Mouse (Mus musculus) myocyte (in vitro differentiated cells): ENCODE data around the gene Syt7. TPM values are rescaled to one million over a fixed set of nuclear protein-coding genes. Genes with fewer than 3 reads are reported as not detected.

Source experiments
- H3K27me3 ChIP-seq: one replicate; pipeline ENCODE4 v1.6.1; 2011; ENCODE audit not compliant: control insufficient read depth, insufficient read depth, insufficient read length
- H3K36me3 ChIP-seq: one replicate; pipeline ENCODE4 v1.6.1; 2011; ENCODE audit not compliant: control insufficient read depth, insufficient read depth
- H3K4me2 ChIP-seq: one replicate; pipeline ENCODE4 v1.6.1; 2011; ENCODE audit warnings: low read depth, control low read depth
- H3K4me3 ChIP-seq: one replicate; pipeline ENCODE4 v1.5.1; 2011; ENCODE audit warnings: mild to moderate bottlenecking, control low read depth, moderate library complexity
- H3K79me2 ChIP-seq: one replicate; pipeline ENCODE4 v1.6.1; 2011; ENCODE audit not compliant: control insufficient read depth, insufficient read depth
- H3ac ChIP-seq: one replicate; pipeline ENCODE4 v1.6.1; 2011; ENCODE audit not compliant: control insufficient read depth, insufficient read length
- CEBPB ChIP-seq: IDR thresholded peaks from 2 replicates; pipeline ENCODE4 v1.6.1; 2011; ENCODE audit warnings: mild to moderate bottlenecking, moderate library complexity; ENCODE audit not compliant: poor library complexity, insufficient read depth, severe bottlenecking
- E2F4 ChIP-seq: IDR thresholded peaks from one replicate; pipeline ENCODE4 v1.6.1; 2011; ENCODE audit warnings: mild to moderate bottlenecking, control low read depth, moderate library complexity; ENCODE audit not compliant: insufficient read depth
- MAX ChIP-seq: IDR thresholded peaks from one replicate; pipeline ENCODE4 v1.6.1; 2011; ENCODE audit warnings: low read depth, mild to moderate bottlenecking, control low read depth
- MYOD1 ChIP-seq, 3 experiments: IDR thresholded peaks; one replicate each; pipeline ENCODE4 v1.6.1; 2011; ENCODE audit warnings: control low read depth in 2 of 3, low read depth in 2 of 3, mild to moderate bottlenecking in 2 of 3, moderate library complexity in 1 of 3; ENCODE audit not compliant: insufficient read length in 2 of 3, control insufficient read depth in 1 of 3
- MYOG ChIP-seq, 3 experiments: IDR thresholded peaks; one replicate each; pipeline ENCODE4 v1.6.1; 2011; ENCODE audit warnings: control low read depth in 2 of 3, low read depth in 2 of 3, mild to moderate bottlenecking in 2 of 3; ENCODE audit not compliant: insufficient read length in 2 of 3, control insufficient read depth in 1 of 3, insufficient read depth in 1 of 3
- POLR2A ChIP-seq: IDR thresholded peaks from one replicate; pipeline ENCODE4 v1.6.1; 2011; ENCODE audit warnings: low read depth, mild to moderate bottlenecking, control low read depth, moderate library complexity; ENCODE audit not compliant: insufficient read length
- POLR2AphosphoS2 ChIP-seq: IDR thresholded peaks from one replicate; pipeline ENCODE4 v1.6.1; 2011; ENCODE audit warnings: low read depth, control low read depth; ENCODE audit not compliant: insufficient read length
- REST ChIP-seq: IDR thresholded peaks from one replicate; pipeline ENCODE4 v1.6.1; 2011; ENCODE audit warnings: mild to moderate bottlenecking, control low read depth, moderate library complexity; ENCODE audit not compliant: insufficient read depth, insufficient read length
- SRF ChIP-seq: IDR thresholded peaks from one replicate; pipeline ENCODE4 v1.6.1; 2011; ENCODE audit warnings: low read depth; ENCODE audit not compliant: control insufficient read depth, insufficient read length
- TCF12 ChIP-seq: IDR thresholded peaks from one replicate; pipeline ENCODE4 v1.6.1; 2011; ENCODE audit warnings: mild to moderate bottlenecking, control low read depth; ENCODE audit not compliant: poor library complexity, insufficient read depth, severe bottlenecking
- TCF3 ChIP-seq: IDR thresholded peaks from one replicate; pipeline ENCODE4 v1.6.1; 2011; ENCODE audit warnings: low read depth, control low read depth; ENCODE audit not compliant: insufficient read length
- USF1 ChIP-seq: IDR thresholded peaks from one replicate; pipeline ENCODE4 v1.6.1; 2011; ENCODE audit warnings: low read depth, mild to moderate bottlenecking, control low read depth, moderate library complexity
- polyA plus RNA-seq: library from polyadenylated mRNA; unstranded; fragments of >200 nt; fragmentation: generic; extraction: Trizol; gene quantifications from one replicate; pipeline ENCODE4 v1.2.1, GENCODE M21; 2012; ENCODE audit warnings: missing spikeins

Syt7 gene
- polyA plus RNA-seq, 1 experiment, result 0.42 TPM

- Histone ChIP-seq H3K4me2 (peak overlapping the region; percentile 35), H3K36me3 (peaks cover 12% of the 10 kb centered on the region), H3K27me3 (no peaks in the 10 kb centered on the region), H3ac (no peak overlapping the region), H3K79me2 (no peaks in the 10 kb centered on the region), H3K4me3 (no peak overlapping the region)
- TF ChIP-seq POLR2AphosphoS2, result no peak
- TF ChIP-seq MYOG (IDR thresholded peaks at IDR 0.05; ENCODE audit: control insufficient read depth in 1 of 3, insufficient read depth in 1 of 3, insufficient read length in 2 of 3, low read depth in 2 of 3), result no peak
- no peak for TF ChIP-seq MYOD1 (IDR thresholded peaks at IDR 0.05; ENCODE audit: control insufficient read depth in 1 of 3, insufficient read length in 2 of 3, low read depth in 2 of 3)
- no peak for TF ChIP-seq REST
- TF ChIP-seq MAX, result no peak
- no peak for TF ChIP-seq CEBPB
- TF ChIP-seq SRF, result no peak
- no peak for TF ChIP-seq TCF12
- TF ChIP-seq USF1, result no peak
- TF ChIP-seq POLR2A, result no peak
- TF ChIP-seq E2F4, result no peak
- TF ChIP-seq TCF3, result no peak
These were observed 108.1 kb downstream of the Syt7 start for GRCm38 (mm10) chr19:10496976-10497375.

DNA sequence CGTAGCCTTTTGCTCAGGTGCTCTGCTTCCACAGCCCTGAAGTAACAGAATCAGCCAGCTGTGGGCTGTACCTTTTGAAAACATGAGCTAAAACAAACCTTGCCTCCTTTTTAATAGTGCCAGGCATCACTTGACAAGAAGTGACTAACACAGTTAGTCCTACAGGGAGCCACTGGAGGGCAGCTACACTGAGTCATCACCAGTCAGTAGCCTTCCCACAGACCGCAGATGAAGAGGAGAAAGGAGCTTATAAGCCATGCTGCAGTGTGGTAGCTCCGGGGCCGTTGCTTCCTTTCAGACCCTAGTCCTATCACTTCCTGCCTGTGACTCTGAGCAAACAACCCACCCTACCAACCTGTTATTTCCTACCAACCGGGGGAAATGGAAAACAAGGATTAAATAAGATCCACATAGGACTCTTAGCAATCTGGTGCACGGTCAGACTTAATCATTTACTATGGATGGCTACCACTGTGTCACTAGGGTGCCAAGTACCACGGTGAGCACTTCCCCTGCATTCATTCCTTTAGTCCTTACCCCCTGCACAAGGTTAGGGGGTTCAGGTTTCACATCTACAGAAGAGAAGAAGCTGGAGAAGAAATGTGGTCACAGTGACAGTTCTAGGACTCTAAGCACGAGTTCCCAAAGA, 108.7 kb downstream of the Syt7 start:
- no peaks in the 10 kb centered on the region for H3K79me2 ChIP-seq
- peak overlapping the region; percentile 82 for H3K4me2 ChIP-seq
- H3K36me3 ChIP-seq, result peaks cover 18% of the 10 kb centered on the region
- no peak overlapping the region for H3K4me3 ChIP-seq
- H3K27me3 ChIP-seq, result no peaks in the 10 kb centered on the region
- no peak overlapping the region for H3ac ChIP-seq
- no peak for TF ChIP-seq E2F4
- no peak for TF ChIP-seq TCF12

DNA sequence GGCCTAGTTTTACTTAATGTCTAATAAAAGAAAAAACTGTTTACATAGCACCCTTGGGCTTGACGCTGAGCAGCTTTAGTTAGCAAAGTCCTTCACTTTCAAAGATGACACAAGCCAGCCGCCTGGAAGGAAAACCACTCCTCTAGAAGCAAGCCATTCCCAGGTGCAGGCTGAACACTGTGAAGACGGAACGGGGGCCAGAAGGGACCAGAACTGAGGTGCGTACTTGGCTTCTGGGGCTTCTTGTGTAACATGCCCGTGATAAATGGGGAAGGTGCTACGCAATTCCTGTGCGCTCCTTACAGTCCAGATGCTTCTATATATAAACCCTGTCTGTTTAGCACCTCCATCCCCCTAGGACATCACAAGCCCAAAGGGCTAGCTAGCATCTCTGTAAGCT, 111.7 kb downstream of the Syt7 start:
- Histone ChIP-seq H3K79me2 (no peaks in the 10 kb centered on the region), H3K4me2 (no peak overlapping the region), H3K36me3 (peaks cover 30% of the 10 kb centered on the region), H3K4me3 (no peak overlapping the region), H3K27me3 (no peaks in the 10 kb centered on the region), H3ac (no peak overlapping the region)
- TF ChIP-seq USF1, result no peak
- TF ChIP-seq CEBPB, result no peak
- TF ChIP-seq POLR2A, result no peak
- TF ChIP-seq POLR2AphosphoS2, result no peak
- TF ChIP-seq MYOG (IDR thresholded peaks at IDR 0.05; ENCODE audit: control insufficient read depth in 1 of 3, insufficient read depth in 1 of 3, insufficient read length in 2 of 3, low read depth in 2 of 3), result no peak
- TF ChIP-seq MAX, result no peak
- no peak for TF ChIP-seq MYOD1 (IDR thresholded peaks at IDR 0.05; ENCODE audit: control insufficient read depth in 1 of 3, insufficient read length in 2 of 3, low read depth in 2 of 3)
- TF ChIP-seq TCF12, result no peak
- TF ChIP-seq TCF3, result no peak
- no peak for TF ChIP-seq REST
- no peak for TF ChIP-seq SRF
- TF ChIP-seq E2F4, result no peak

GRCm38 (mm10) chr19:10502571-10502970, 113.7 kb downstream of the Syt7 start:
- Histone ChIP-seq H3K4me2 (no peak overlapping the region), H3K27me3 (no peaks in the 10 kb centered on the region), H3K79me2 (no peaks in the 10 kb centered on the region), H3K4me3 (no peak overlapping the region), H3K36me3 (peaks cover 37% of the 10 kb centered on the region), H3ac (no peak overlapping the region)
- TF ChIP-seq POLR2A (no peak), SRF (no peak), E2F4 (no peak), TCF3 (no peak), MYOG (IDR thresholded peaks at IDR 0.05; ENCODE audit: control insufficient read depth in 1 of 3, insufficient read depth in 1 of 3, insufficient read length in 2 of 3, low read depth in 2 of 3) (no peak), CEBPB (no peak), REST (no peak), TCF12 (no peak), POLR2AphosphoS2 (no peak), USF1 (no peak), MAX (no peak), MYOD1 (IDR thresholded peaks at IDR 0.05; ENCODE audit: control insufficient read depth in 1 of 3, insufficient read length in 2 of 3, low read depth in 2 of 3) (no peak)

Other genes starting within 250 kb of the Syt7 start
- gene Fads1, start 206.2 kb upstream of the Syt7 start, polyA plus RNA-seq, result 120 TPM
- 291 TPM for gene Tmem258, start 185.1 kb upstream of the Syt7 start, polyA plus RNA-seq
- gene Fen1, start 184.9 kb upstream of the Syt7 start, polyA plus RNA-seq, result 14.1 TPM
- gene Myrf, start 148.3 kb upstream of the Syt7 start, polyA plus RNA-seq, result 1.5 TPM
- gene Dagla, start 84.2 kb upstream of the Syt7 start, polyA plus RNA-seq, result 9.6 TPM
- 1.3 TPM for gene Lrrc10b, start 68.4 kb downstream of the Syt7 start, polyA plus RNA-seq
- 0.11 TPM for gene Ppp1r32, start 93.8 kb downstream of the Syt7 start, polyA plus RNA-seq
- 23.4 TPM for gene Cpsf7, start 136.2 kb downstream of the Syt7 start, polyA plus RNA-seq
- 36.3 TPM for gene Sdhaf2, start 137.1 kb downstream of the Syt7 start, polyA plus RNA-seq
- 12.9 TPM for gene Tmem216, start 167.1 kb downstream of the Syt7 start, polyA plus RNA-seq
- 21.7 TPM for gene Cyb561a3, start 188.1 kb downstream of the Syt7 start, polyA plus RNA-seq
- gene Tmem138, start 188.3 kb downstream of the Syt7 start, polyA plus RNA-seq, result 16.0 TPM
- 571 TPM for gene Ddb1, start 216.2 kb downstream of the Syt7 start, polyA plus RNA-seq
- gene Tkfc, start 216.6 kb downstream of the Syt7 start, polyA plus RNA-seq, result 16.7 TPM
- gene Vwce, start 245.1 kb downstream of the Syt7 start, polyA plus RNA-seq, result 0.05 TPM